Mouse (Mus musculus) liver, embryonic 14.5 days (tissue): ENCODE data around the gene Cdca3.

ENCODE experiments used
- CTCF ChIP-seq: IDR thresholded peaks from 2 replicates; pipeline ENCODE4 v1.5.1; 2016; ENCODE audit warnings: antibody characterized with exemption, low read depth, control low read depth
- EP300 ChIP-seq: IDR thresholded peaks from 2 replicates; pipeline ENCODE4 v1.6.1; 2016; ENCODE audit warnings: antibody characterized with exemption, low read depth

DNA sequence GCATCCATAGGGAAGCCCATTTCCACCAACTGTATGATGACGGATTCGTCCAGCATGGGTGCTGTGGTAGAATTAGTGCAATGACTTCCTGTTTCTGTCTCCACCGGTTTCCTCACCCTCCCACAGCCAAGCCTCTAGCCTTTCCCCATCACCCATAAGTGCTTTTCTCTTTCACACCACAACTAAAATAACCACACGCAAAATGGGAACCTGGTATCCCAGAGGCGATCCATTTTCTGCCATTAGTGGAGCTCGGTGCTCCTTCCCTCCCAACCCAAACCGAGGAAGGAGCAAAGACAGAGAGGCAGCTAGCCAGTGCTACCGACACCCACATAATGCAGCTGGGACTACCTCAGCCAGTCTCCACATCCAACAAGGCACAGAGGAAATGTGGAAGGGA lies 11.4 kb upstream of the Cdca3 start:
- TF ChIP-seq CTCF, result no peak
- TF ChIP-seq EP300, result no peak
